Mouse (Mus musculus) brain, embryonic 14.5 days (tissue): Measurements from ENCODE around the gene Usp2. TPM values are rescaled to one million over a fixed set of nuclear protein-coding genes. Genes with fewer than 3 reads are reported as not detected.

Experiments
- DNase-seq: peaks from one replicate; pipeline ENCODE4 v3.0.0-alpha.2; 2011; ENCODE audit warnings: low read depth
- CTCF ChIP-seq: fragments of 200-500 bp; IDR thresholded peaks from 2 replicates; pipeline ENCODE4 v1.5.1; 2012; ENCODE audit warnings: inconsistent platforms, mild to moderate bottlenecking, moderate library complexity, borderline replicate concordance; ENCODE audit not compliant: insufficient read depth, insufficient read length; ENCODE audit errors: extremely low read depth
- POLR2A ChIP-seq: fragments of 200-500 bp; IDR thresholded peaks from 2 replicates; pipeline ENCODE4 v1.6.1; 2012; ENCODE audit warnings: mild to moderate bottlenecking, inconsistent platforms, borderline replicate concordance; ENCODE audit not compliant: poor library complexity, insufficient read depth, insufficient read length, severe bottlenecking; ENCODE audit errors: extremely low read depth
- polyA plus RNA-seq: library from polyadenylated mRNA; depleted of rRNA; stranded (reverse); fragments of >200 nt; gene quantifications from 2 replicates; pipeline ENCODE4 v1.2.3, GENCODE M21; 2012

Gene Usp2
- polyA plus RNA-seq, 1 experiment = 4.0 TPM

- DNase-seq = no peak
- no peak for TF ChIP-seq CTCF
- TF ChIP-seq POLR2A = no peak
Observed at GRCm38 (mm10) chr9:44126746-44127145, 59.9 kb downstream of the Usp2 start.

- DNase-seq = no peak
- TF ChIP-seq CTCF (no peak), POLR2A (no peak)
Observed at GRCm38 (mm10) chr9:44127351-44127801, 60.6 kb downstream of the Usp2 start.

- no peak for TF ChIP-seq POLR2A
- no peak for TF ChIP-seq CTCF
- peak; percentile 18 for DNase-seq
Observed at GRCm38 (mm10) chr9:44129633-44130032, 62.8 kb downstream of the Usp2 start.

- TF ChIP-seq POLR2A (no peak), CTCF (no peak)
- DNase-seq = peak; percentile 61
Observed at GRCm38 (mm10) chr9:44130034-44130433, 63.2 kb downstream of the Usp2 start.

- TF ChIP-seq CTCF = no peak
- TF ChIP-seq POLR2A = no peak
- DNase-seq = peak; percentile 47
Observed at GRCm38 (mm10) chr9:44130581-44131275, 63.9 kb downstream of the Usp2 start.

- TF ChIP-seq POLR2A (no peak), CTCF (no peak)
- DNase-seq = no peak
Observed at GRCm38 (mm10) chr9:44131276-44131590, 64.4 kb downstream of the Usp2 start.

- TF ChIP-seq CTCF = no peak
- TF ChIP-seq POLR2A = no peak
- DNase-seq = no peak
Observed at GRCm38 (mm10) chr9:44132200-44132599, 65.4 kb downstream of the Usp2 start.

GRCm38 (mm10) chr9:44133287-44133686 is 66.5 kb downstream of the Usp2 start:
- TF ChIP-seq POLR2A (no peak), CTCF (no peak)
- no peak for DNase-seq

GRCm38 (mm10) chr9:44134101-44134850 is 67.5 kb downstream of the Usp2 start, which contains the start of gene Mcam:
TSS of gene Mcam (plus strand) at chr9:44134469.
- TF ChIP-seq CTCF = no peak
- TF ChIP-seq POLR2A = no peak

GRCm38 (mm10) chr9:44134851-44135730 is 68.3 kb downstream of the Usp2 start:
- DNase-seq = peak; percentile 65
- TF ChIP-seq POLR2A (no peak), CTCF (no peak)

More at GRCm38 (mm10) chr9:44134101-44134850, 67.5 kb downstream of the Usp2 start, which contains the start of gene Mcam:
- peak; percentile 72 for DNase-seq
